Mouse (Mus musculus): ENCODE results near the gene Prr32. TPM values are rescaled to one million over a fixed set of nuclear protein-coding genes. Genes with fewer than 3 reads are reported as not detected.

The Prr32 gene
- 2.2 and 2.6 TPM in 2 replicates for polyA plus RNA-seq (2014; fragmentation: Nextera tagmentation; extraction: Ambion mirVana)

DNA sequence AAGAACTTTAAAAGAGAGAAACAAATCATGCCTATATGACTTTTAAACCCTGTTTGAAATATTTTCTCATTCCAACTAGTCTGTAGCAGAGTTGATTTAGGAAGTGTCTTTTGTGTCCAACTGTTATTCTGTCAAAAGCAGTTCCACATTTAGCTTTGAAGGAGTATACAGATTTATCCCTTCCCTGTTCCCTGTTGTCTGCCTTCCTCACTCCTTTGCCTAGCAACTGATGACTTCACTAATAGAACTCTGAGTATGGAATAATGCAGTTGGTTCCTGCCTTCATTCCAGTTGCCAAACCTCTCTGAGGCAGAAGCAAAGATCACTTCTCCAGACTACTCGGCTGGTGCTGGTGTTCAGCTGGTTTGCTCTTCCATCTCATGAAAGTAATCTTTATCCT is at the start of gene Prr32:
Gene Prr32 (plus strand): TSS at position 301 of the 400 bp plus-strand sequence.
- H3K9ac ChIP-seq (ENCODE audit: low read length), result no peak within 1 kb of the TSS
- no peak within 1 kb of the TSS for H3K27ac ChIP-seq (ENCODE audit: low read depth, low read length)
- H3K4me1 ChIP-seq (ENCODE audit: control insufficient read depth, insufficient read depth, low read length), result no peaks in the 10 kb centered on the region
- H3K9me3 ChIP-seq (ENCODE audit: control insufficient read depth, low read length), result no peaks in the 10 kb centered on the region
- H3K27me3 ChIP-seq (ENCODE audit: control insufficient read depth, insufficient read depth, low read length), result no peaks in the 10 kb centered on the region
- no peaks in the 10 kb centered on the region for H3K36me3 ChIP-seq (ENCODE audit: control insufficient read depth, insufficient read depth, low read length)
- 84% methylated on average over 1 of the region's 1 CpGs for WGBS
- no peak within 1 kb of the TSS for H3K4me2 ChIP-seq (ENCODE audit: low read depth)
- no peak for ATAC-seq (ENCODE audit: insufficient read depth, low FRiP score, low TSS enrichment)
- H3K4me3 ChIP-seq (ENCODE audit: low read depth, low read length), result no peak within 1 kb of the TSS
- DNase-seq (ENCODE audit: low spot score), result no peak

Measured in neural tube, embryonic 11.5 days (tissue).